In the genomic region with DNA sequence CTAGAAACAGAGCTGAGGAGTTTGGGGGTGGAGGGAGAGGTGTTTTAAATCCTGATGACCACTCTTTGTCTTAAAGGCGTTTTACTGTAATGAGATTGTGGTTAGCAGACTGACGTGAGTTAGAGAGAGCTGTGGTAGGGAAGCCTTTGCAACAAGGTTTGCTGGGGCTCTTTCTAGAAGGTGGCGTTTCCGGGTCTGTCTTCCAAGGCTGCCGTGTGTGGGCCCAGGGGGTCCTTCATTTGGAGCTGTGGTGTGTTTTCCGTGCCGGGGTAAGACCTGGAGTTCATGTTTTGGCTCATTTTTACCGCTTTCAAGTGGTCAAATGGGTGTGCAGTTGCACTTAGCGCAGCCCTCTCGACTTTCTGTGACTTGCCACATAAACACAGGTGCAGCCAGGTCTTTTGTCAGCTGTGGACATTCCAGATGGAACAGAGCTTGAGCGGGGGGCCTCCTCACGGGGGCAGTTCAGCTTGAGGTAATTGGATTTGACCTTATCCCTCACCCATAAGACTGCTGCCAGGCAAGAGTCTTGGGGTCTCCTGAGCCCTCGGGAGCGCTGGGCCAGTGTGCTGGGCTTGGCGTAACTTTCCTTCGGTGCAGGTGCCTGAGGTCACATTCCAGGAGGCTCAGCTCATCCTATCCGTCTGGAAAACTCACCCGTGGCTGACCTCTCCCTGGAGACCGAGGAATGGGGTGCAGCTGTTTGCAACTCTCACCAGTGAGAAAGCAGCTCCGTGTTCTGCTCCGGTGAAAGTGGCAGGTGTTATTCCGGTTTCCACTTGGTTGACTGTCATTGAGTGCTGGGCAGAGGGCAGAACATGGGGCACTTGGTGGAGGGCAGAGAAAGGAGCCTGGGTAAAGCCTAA, we compare ENCODE assay signal across 9 mouse cellular contexts.
DNase-seq lines count a peak whose midpoint lies in the region; ATAC-seq and TF ChIP-seq lines count a peak whose summit lies in the region.
"Had no signal": no experiment of that assay in that cellular context is flagged by ENCODE, and none has a peak within 500 bp of the region (broad histone marks: within the 10 kb centered on the region; RNA-seq: fewer than 3 reads in every experiment).

No protein-coding gene starts in this region.

- no peaks in the 10 kb centered on the region for H3K4me1 ChIP-seq in kidney, adult 2 months (ENCODE audit: control insufficient read depth, insufficient read depth, low read length)

- ATAC-seq in megakaryocyte-erythroid progenitor cell, adult 5-6 weeks (replicated peaks; ENCODE audit: low FRiP score, low TSS enrichment, poor library complexity, severe bottlenecking) = no peak

- no peaks in the 10 kb centered on the region for H3K36me3 ChIP-seq in kidney, adult 2 months (ENCODE audit: control insufficient read depth, insufficient read depth, low read length)

- no peak for TF ChIP-seq POLR2A in kidney, adult 2 months (IDR thresholded peaks at IDR 0.05; ENCODE audit: low read depth, low read length)

- no peak for TF ChIP-seq CTCF in gastrocnemius, adult 2 months (IDR thresholded peaks at IDR 0.05)
- TF ChIP-seq CTCF in kidney, adult 2 months (conservative IDR thresholded peaks at IDR 0.05; ENCODE audit: insufficient read depth, insufficient read length, low read depth, low read length) = no peak

- H3K27ac ChIP-seq in gastrocnemius, adult 2 months = no peak overlapping the region
- H3K27ac ChIP-seq in kidney, adult 2 months (ENCODE audit: insufficient read depth, low read depth, low read length) = 0 out of 2 replicates have a peak overlapping the region, but pooled peaks have one; percentile 10

- no peaks in the 10 kb centered on the region for H3K27me3 ChIP-seq in kidney, adult 2 months (replicated peaks; ENCODE audit: control insufficient read depth, insufficient read depth, low read length)

- DNase-seq in gastrocnemius, postnatal 14 days = peak; percentile 13
- no peak for DNase-seq in gastrocnemius, adult 2 months
- DNase-seq in CD8-positive naive resting alpha-beta T cell, adult 2 months (ENCODE audit: low read depth in 2 of 2, low spot score in 2 of 2) = peak; percentile 55 to 67
- peak; percentile 36 for DNase-seq in kidney, adult 2 months
- DNase-seq in naive thymus-derived CD4-positive, alpha-beta T cell, adult 2 months (ENCODE audit: low read depth) = peak; percentile 73
- no peak for DNase-seq in cerebellum, postnatal 10 days
- DNase-seq in c-Kit-positive CD71-positive TER-119-positive erythroid progenitor cells, embryonic 14.5 days (ENCODE audit: low spot score) = no peak
- DNase-seq: adrenal gland, adult 2 months had no signal

- intact Hi-C loops in gastrocnemius, postnatal 14 days (cut with DNase I; ENCODE audit: low total_unique reads) = no loop called here
- intact Hi-C loops in gastrocnemius, adult 2 months (cut with DNase I) = no loop called here

- WGBS in kidney, adult 2 months = 31% methylated on average over 22 of the region's 22 CpGs

- no peak overlapping the region for H3K4me3 ChIP-seq in gastrocnemius, adult 2 months
- H3K4me3 ChIP-seq in kidney, adult 2 months (ENCODE audit: insufficient read depth, low read depth, low read length) = no peak overlapping the region

Comparison
In these comparisons a context has a peak if more than half of its experiments do, and no peak if none do; other contexts are left out.
1. DNase-seq: peak in gastrocnemius, postnatal 14 days (single experiment), CD8-positive naive resting alpha-beta T cell, adult 2 months (2 of 2), kidney, adult 2 months (single experiment) and naive thymus-derived CD4-positive, alpha-beta T cell, adult 2 months (single experiment); none in gastrocnemius, adult 2 months (single experiment), cerebellum, postnatal 10 days (0 of 2) and c-Kit-positive CD71-positive TER-119-positive erythroid progenitor cells, embryonic 14.5 days (single experiment).